10 mouse cellular contexts compared by ENCODE assay signal in the genomic region with DNA sequence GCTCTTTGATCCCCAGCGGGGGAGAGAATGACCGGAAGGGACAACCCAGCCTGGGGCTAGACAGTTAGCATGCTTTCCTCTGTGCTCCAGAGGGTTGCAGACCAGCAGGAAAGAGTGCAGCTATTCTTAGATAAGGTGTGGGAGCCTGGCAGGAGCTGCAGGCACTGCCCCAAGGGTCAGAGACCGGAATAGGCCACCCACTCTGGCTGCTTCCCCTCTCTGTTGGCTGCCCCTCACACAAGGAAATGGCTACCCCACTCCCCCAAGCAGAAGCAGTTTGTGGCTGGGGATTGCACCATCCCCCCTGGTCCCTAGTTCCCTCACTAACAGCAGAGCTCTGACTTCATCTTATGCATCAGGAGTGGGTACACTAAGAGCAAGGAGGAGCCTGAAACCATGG. TPM values are rescaled to one million over a fixed set of nuclear protein-coding genes. Genes with fewer than 3 reads are reported as not detected.
DNase-seq lines count a peak whose midpoint lies in the region; ATAC-seq and TF ChIP-seq lines count a peak whose summit lies in the region.
"Had no signal": no experiment of that assay in that cellular context is flagged by ENCODE, and none has a peak within 500 bp of the region (broad histone marks: within the 10 kb centered on the region; RNA-seq: fewer than 3 reads in every experiment).

No protein-coding gene starts in this region.

- no peak for TF ChIP-seq CTCF in kidney, postnatal 0 days (IDR thresholded peaks at IDR 0.05; ENCODE audit: low read depth)

- H3K9me3 ChIP-seq in heart, embryonic 12.5 days (replicated peaks), result no peaks in the 10 kb centered on the region
- H3K9me3 ChIP-seq in kidney, postnatal 0 days (replicated peaks; ENCODE audit: low read length), result no peaks in the 10 kb centered on the region

- no peaks in the 10 kb centered on the region for H3K36me3 ChIP-seq in heart, embryonic 12.5 days
- no peaks in the 10 kb centered on the region for H3K36me3 ChIP-seq in kidney, postnatal 0 days (ENCODE audit: insufficient read depth, low read length)

- H3K4me1 ChIP-seq in heart, embryonic 12.5 days (replicated peaks), result peaks cover 50% of the 10 kb centered on the region
- no peaks in the 10 kb centered on the region for H3K4me1 ChIP-seq in kidney, postnatal 0 days (replicated peaks; ENCODE audit: insufficient read depth, low read length)

- 6% methylated on average over 3 of the region's 3 CpGs for WGBS in heart, embryonic 12.5 days
- 42% methylated on average over 3 of the region's 3 CpGs for WGBS in kidney, postnatal 0 days

- peak; percentile 34 for DNase-seq in layer of hippocampus, adult 11-12 months (ENCODE audit: low spot score)
- no peak for DNase-seq in layer of hippocampus, adult 18-20 months (ENCODE audit: low spot score in 2 of 2)
- peak; percentile 56 for DNase-seq in kidney, postnatal 0 days (ENCODE audit: low spot score)
- peak; percentile 47 for DNase-seq in lung, postnatal 36 days
- no peak for DNase-seq in frontal cortex, postnatal 14 days (ENCODE audit: low spot score in 2 of 2)
- DNase-seq in spleen, postnatal 36 days (ENCODE audit: low spot score in 2 of 2), result no peak
- no peak for DNase-seq in c-Kit-positive CD71-positive TER-119-positive erythroid progenitor cells, embryonic 14.5 days (ENCODE audit: low spot score)
- DNase-seq: thymus, adult 18-20 months had no signal

- no peaks in the 10 kb centered on the region for H3K27me3 ChIP-seq in heart, embryonic 12.5 days (replicated peaks)
- no peaks in the 10 kb centered on the region for H3K27me3 ChIP-seq in kidney, postnatal 0 days (ENCODE audit: insufficient read depth, low read length)

- no peak overlapping the region for H3K4me3 ChIP-seq in heart, embryonic 12.5 days
- no peak overlapping the region for H3K4me3 ChIP-seq in kidney, postnatal 0 days (replicated peaks; ENCODE audit: low read depth, low read length)

- H3K9ac ChIP-seq in heart, embryonic 12.5 days, result no peak overlapping the region
- no peak overlapping the region for H3K9ac ChIP-seq in kidney, postnatal 0 days (ENCODE audit: low read depth, low read length)

- ATAC-seq in heart, embryonic 12.5 days (ENCODE audit: insufficient number of reproducible peaks, low FRiP score), result peak; percentile 87
- ATAC-seq in kidney, postnatal 0 days (replicated peaks; ENCODE audit: low FRiP score, low read depth), result 0 out of 2 replicates have a peak, but pooled peaks have one; percentile 36
- ATAC-seq: forebrain, embryonic 16.5 days had no signal

- H3K27ac ChIP-seq in heart, embryonic 12.5 days (ENCODE audit: poor library complexity, severe bottlenecking), result peak overlapping the region; percentile 67
- H3K27ac ChIP-seq in kidney, postnatal 0 days, result no peak overlapping the region; the same call in 1 of the 2 replicates

- no peak overlapping the region for H3K4me2 ChIP-seq in heart, embryonic 12.5 days
- no peak overlapping the region for H3K4me2 ChIP-seq in kidney, postnatal 0 days (ENCODE audit: low read length)

RNA-seq across cellular contexts. Expression of a gene that starts 10.7 kb away (rescaled TPM):
- total RNA-seq in layer of hippocampus, adult 18-20 months (2021), result 10 to 100 TPM; 26.4 to 33.6 TPM
- 86.2 and 91.5 TPM in 2 replicates for polyA plus RNA-seq in heart, embryonic 12.5 days (2016; fragmentation: Nextera tagmentation; extraction: Ambion mirVana)
- 84.6 and 91.2 TPM in 2 replicates for polyA plus RNA-seq in kidney, postnatal 0 days (2015; fragmentation: Nextera tagmentation; extraction: Ambion mirVana)

Comparison
In these comparisons a context has a peak if more than half of its experiments do, and no peak if none do; other contexts are left out.
1. DNase-seq: peak in layer of hippocampus, adult 11-12 months (single experiment), kidney, postnatal 0 days (single experiment) and lung, postnatal 36 days (single experiment); none in layer of hippocampus, adult 18-20 months (0 of 2), frontal cortex, postnatal 14 days (0 of 2), spleen, postnatal 36 days (0 of 2) and c-Kit-positive CD71-positive TER-119-positive erythroid progenitor cells, embryonic 14.5 days (single experiment).